Mouse (Mus musculus) neural tube, embryonic 11.5 days (tissue): ENCODE measurements around the gene Map2k6. TPM values are rescaled to one million over a fixed set of nuclear protein-coding genes. Genes with fewer than 3 reads are reported as not detected.
"Not testable (repeated sequence)": the region's sequence is repeated elsewhere in the genome, so short reads cannot be mapped to it uniquely, and the experiment has no call there.

Experiments
- ATAC-seq: fragments of 200-750 bp; cut with Nextera tagmentation; 2 replicates; pipeline ENCODE4 v1.8.0; 2017; ENCODE audit warnings: moderate number of reproducible peaks, mild to moderate bottlenecking, moderate TSS enrichment, moderate library complexity; ENCODE audit not compliant: insufficient read depth, low FRiP score, low TSS enrichment
- DNase-seq: peaks from one replicate; pipeline ENCODE4 v3.0.0-alpha.2; 2015; ENCODE audit warnings: low spot score
- H3K27ac ChIP-seq: fragments of 300-500 bp; sonication (generic); 2 replicates; pipeline ENCODE4 v1.5.1; 2014; ENCODE audit warnings: low read depth, mild to moderate bottlenecking, low read length
- H3K27me3 ChIP-seq: fragments of 300-500 bp; sonication (generic); 2 replicates; pipeline ENCODE4 v1.6.1; 2014; ENCODE audit warnings: mild to moderate bottlenecking, low read length, mixed read lengths; ENCODE audit not compliant: control insufficient read depth, insufficient read depth
- H3K36me3 ChIP-seq: fragments of 300-500 bp; sonication (generic); 2 replicates; pipeline ENCODE4 v1.6.1; 2014; ENCODE audit warnings: mild to moderate bottlenecking, low read length, moderate library complexity, mixed read lengths; ENCODE audit not compliant: control insufficient read depth, insufficient read depth
- H3K4me1 ChIP-seq: fragments of 300-500 bp; sonication (generic); 2 replicates; pipeline ENCODE4 v1.6.1; 2014; ENCODE audit warnings: low read length, mixed read lengths; ENCODE audit not compliant: control insufficient read depth, insufficient read depth
- H3K4me2 ChIP-seq: fragments of 300-500 bp; sonication (generic); 2 replicates; pipeline ENCODE4 v1.6.1; 2014; ENCODE audit warnings: low read depth, mild to moderate bottlenecking, moderate library complexity
- H3K4me3 ChIP-seq: fragments of 300-500 bp; sonication (generic); 2 replicates; pipeline ENCODE4 v1.5.1; 2014; ENCODE audit warnings: low read depth, low read length
- H3K9ac ChIP-seq: fragments of 300-500 bp; sonication (generic); 2 replicates; pipeline ENCODE4 v1.6.1; 2014; ENCODE audit warnings: mild to moderate bottlenecking, low read length
- H3K9me3 ChIP-seq: fragments of 300-500 bp; sonication (generic); 2 replicates; pipeline ENCODE4 v1.6.1; 2016; ENCODE audit warnings: low read length; ENCODE audit not compliant: control insufficient read depth
- WGBS: fragments of 180-500 bp; shearing (Covaris S2); extraction: QIAGEN DNeasy Blood & Tissue Kit; methylation state at CpG from one replicate; pipeline ENCODE4 v1.1.7; 2014; 5-methylcytosine and 5-hydroxymethylcytosine counted together
- polyA plus RNA-seq: library from polyadenylated mRNA; unstranded; fragments of >200 nt; fragmentation: Nextera tagmentation; extraction: Ambion mirVana; gene quantifications from 2 replicates; pipeline ENCODE4 v1.2.1, GENCODE M21; 2014

Gene Map2k6
- 32.1 and 33.7 TPM in 2 replicates for polyA plus RNA-seq

DNA sequence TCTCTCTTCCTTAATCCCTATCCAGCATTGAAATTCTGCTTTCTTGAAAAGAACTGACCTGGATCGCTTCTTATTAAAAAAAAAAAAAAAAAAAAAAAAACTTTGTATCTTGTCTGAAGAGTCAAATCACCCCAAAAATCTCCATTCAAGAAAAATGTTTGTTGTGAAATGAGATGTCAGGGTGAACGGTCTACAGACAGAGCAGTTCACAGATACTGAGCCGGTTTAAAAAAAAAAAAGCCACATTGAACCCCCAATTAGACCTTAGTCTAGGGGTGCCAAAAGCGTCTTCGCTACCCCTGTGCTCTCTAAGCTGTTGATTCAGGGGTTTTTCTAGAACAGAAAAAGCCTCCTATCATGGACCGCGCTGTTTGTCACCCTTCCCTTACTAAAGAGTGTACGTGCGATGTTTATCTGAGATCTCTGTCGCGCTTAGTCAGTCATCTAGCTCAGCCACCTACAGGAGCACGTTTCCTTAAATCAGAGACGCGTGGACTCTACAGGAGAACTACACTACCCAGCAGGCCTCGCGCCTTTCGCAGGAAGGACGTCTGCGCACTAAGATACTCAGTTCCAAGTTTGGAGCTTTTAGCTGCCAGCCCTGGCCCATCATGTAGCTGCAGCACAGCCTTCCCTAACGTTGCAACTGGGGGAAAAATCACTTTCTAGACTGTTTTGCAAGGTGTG lies at the start of gene Map2k6:
Map2k6 (plus strand) TSS at position 570 of the 687 bp plus-strand sequence.
- Histone ChIP-seq H3K27me3 (no peaks in the 10 kb centered on the region), H3K27ac (no peak within 1 kb of the TSS), H3K9me3 (no peaks in the 10 kb centered on the region), H3K4me1 (peaks cover 4% of the 10 kb centered on the region; the same call in 1 of the 2 replicates), H3K4me3 (peak within 1 kb of the TSS; percentile 58), H3K36me3 (no peaks in the 10 kb centered on the region), H3K9ac (peak within 1 kb of the TSS; percentile 66), H3K4me2 (peak within 1 kb of the TSS; percentile 40)
- ATAC-seq (peak; percentile 88), DNase-seq (peak; percentile 84)
- 12% methylated on average over 20 of the region's 20 CpGs for WGBS

- Histone ChIP-seq H3K27me3 (no peaks in the 10 kb centered on the region), H3K36me3 (no peaks in the 10 kb centered on the region), H3K4me2 (no peak overlapping the region), H3K4me1 (no peaks in the 10 kb centered on the region), H3K9me3 (no peaks in the 10 kb centered on the region), H3K4me3 (no peak overlapping the region), H3K9ac (no peak overlapping the region), H3K27ac (no peak overlapping the region)
- no peak for DNase-seq
- 87% methylated on average over 9 of the region's 9 CpGs for WGBS
- ATAC-seq, result no peak
These were observed 44.7 kb upstream of the Map2k6 start for GRCm38 (mm10) chr11:110354261-110354660.

GRCm38 (mm10) chr11:110355131-110355530 lies 43.8 kb upstream of the Map2k6 start:
- WGBS, result 85% methylated on average over 9 of the region's 9 CpGs
- not testable (repeated sequence) for H3K4me2 ChIP-seq, DNase-seq, H3K9me3 ChIP-seq, H3K4me1 ChIP-seq, H3K27me3 ChIP-seq, ATAC-seq, H3K36me3 ChIP-seq, H3K9ac ChIP-seq, H3K4me3 ChIP-seq, H3K27ac ChIP-seq

DNA sequence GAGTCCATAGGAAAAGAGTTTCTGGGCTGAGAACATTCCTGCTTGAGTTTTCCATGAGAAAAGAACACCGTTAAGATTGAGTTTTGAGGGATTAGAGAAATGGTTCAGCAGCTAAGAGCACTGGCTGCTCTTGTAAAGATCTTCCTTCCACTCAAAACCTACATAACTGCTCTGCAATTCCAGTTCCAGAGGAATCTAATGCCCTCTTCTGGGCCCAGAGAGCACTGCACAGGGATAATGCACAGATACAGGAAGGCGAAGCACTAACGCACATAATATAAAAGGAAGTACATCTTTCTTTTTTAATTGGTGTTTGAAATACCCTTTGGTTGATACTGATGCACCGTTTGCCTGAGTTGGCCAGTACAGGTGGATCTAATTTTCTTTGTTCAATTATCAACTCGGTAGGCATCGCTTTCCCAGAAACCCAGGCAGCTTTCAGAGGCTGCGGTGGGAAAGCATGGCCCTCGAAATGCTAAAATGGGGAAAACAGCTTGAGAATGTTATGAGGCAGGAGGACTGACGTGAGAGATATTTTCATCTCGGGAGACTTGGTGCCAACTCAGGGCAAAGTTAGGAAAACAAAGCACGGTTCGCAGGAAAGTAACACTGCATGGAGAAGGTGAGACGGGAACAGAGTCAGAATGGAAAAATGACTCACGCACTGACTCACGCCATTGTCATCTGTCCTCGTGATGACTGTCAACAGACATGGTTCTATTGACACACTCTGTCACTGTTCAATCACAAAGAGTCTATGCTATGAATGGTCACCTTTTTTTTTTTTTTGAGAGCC lies 41.0 kb upstream of the Map2k6 start:
- H3K9ac ChIP-seq, result no peak overlapping the region
- no peaks in the 10 kb centered on the region for H3K36me3 ChIP-seq
- H3K9me3 ChIP-seq, result no peaks in the 10 kb centered on the region
- no peaks in the 10 kb centered on the region for H3K27me3 ChIP-seq
- H3K27ac ChIP-seq, result no peak overlapping the region
- 72% methylated on average over 16 of the region's 16 CpGs for WGBS
- no peaks in the 10 kb centered on the region for H3K4me1 ChIP-seq
- ATAC-seq, result no peak
- peak; percentile 19 for DNase-seq
- H3K4me3 ChIP-seq, result no peak overlapping the region
- no peak overlapping the region for H3K4me2 ChIP-seq

DNA sequence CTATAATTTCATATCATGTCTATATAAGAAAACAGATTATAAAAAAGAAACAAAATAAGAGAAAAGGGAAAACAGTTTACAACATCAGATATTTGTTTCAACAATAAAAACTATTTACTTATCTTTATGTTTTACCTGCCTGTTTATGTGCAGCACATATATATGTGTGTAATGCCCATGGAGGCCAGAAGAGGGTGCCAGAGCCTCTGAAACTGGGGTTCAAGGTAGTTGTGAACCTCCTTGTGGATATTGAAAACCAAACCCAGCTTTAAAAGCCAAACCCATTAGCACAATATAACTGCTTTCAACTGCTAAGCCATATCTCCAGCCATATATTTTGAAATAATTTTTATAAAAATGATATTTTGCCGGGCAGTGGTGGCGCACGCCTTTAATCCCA lies 33.9 kb upstream of the Map2k6 start:
- no peaks in the 10 kb centered on the region for H3K36me3 ChIP-seq
- ATAC-seq (no peak), DNase-seq (peak; percentile 60)
- no peaks in the 10 kb centered on the region for H3K4me1 ChIP-seq
- H3K9me3 ChIP-seq, result no peaks in the 10 kb centered on the region
- H3K4me2 ChIP-seq, result no peak overlapping the region
- H3K27ac ChIP-seq, result no peak overlapping the region
- no peak overlapping the region for H3K4me3 ChIP-seq
- no peak overlapping the region for H3K9ac ChIP-seq
- 73% methylated on average over 3 of the region's 3 CpGs for WGBS
- no peaks in the 10 kb centered on the region for H3K27me3 ChIP-seq

DNA sequence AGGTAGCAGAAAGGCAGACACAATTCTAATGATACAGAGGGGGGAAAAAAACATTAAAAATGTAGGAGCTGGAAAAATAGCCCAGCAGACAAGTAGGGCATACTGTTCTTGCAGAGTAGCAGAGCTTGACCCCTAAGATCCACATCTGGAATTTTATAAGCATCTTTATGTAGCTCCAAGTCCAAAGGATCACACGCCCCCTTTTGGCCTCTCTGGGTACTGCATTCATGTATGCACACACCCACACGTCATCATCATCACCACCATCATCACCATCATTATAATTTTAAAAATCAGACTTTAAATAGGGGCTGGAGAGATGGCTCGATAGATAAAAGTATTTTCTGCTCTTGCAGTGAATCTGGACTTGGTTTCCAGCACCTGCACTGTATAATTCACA lies 32.0 kb upstream of the Map2k6 start:
- no peak overlapping the region for H3K4me2 ChIP-seq
- H3K27ac ChIP-seq, result no peak overlapping the region
- no peaks in the 10 kb centered on the region for H3K9me3 ChIP-seq
- DNase-seq, result no peak
- WGBS, result 77% methylated on average over 3 of the region's 3 CpGs
- no peak for ATAC-seq
- no peaks in the 10 kb centered on the region for H3K36me3 ChIP-seq
- no peaks in the 10 kb centered on the region for H3K27me3 ChIP-seq
- H3K4me3 ChIP-seq, result no peak overlapping the region
- no peaks in the 10 kb centered on the region for H3K4me1 ChIP-seq
- H3K9ac ChIP-seq, result no peak overlapping the region

DNA sequence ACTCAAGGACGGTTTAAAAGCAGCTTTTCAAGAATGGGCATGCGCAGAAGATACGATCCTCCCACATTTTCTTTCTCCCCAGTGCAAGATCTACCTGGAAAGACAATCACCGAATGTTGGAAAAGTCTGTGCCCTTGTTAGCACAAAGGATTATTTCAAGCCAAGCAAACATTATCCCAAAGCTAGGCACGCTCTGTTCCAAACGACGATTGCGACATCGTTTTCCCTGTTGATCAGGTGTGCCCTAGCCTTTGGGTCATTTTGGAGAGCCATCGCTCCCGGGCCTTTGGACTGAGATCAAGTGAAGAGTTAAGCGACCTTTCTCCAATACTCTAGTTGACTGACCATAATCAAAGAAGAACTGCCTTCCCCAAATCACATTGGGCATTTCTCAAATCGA lies 31.3 kb upstream of the Map2k6 start:
- H3K4me1 ChIP-seq, result no peaks in the 10 kb centered on the region
- no peak overlapping the region for H3K4me2 ChIP-seq
- ATAC-seq, result no peak
- DNase-seq, result no peak
- no peak overlapping the region for H3K9ac ChIP-seq
- no peaks in the 10 kb centered on the region for H3K36me3 ChIP-seq
- H3K27ac ChIP-seq, result no peak overlapping the region
- no peak overlapping the region for H3K4me3 ChIP-seq
- no peaks in the 10 kb centered on the region for H3K27me3 ChIP-seq
- no peaks in the 10 kb centered on the region for H3K9me3 ChIP-seq
- WGBS, result 93% methylated on average over 13 of the region's 13 CpGs

DNA sequence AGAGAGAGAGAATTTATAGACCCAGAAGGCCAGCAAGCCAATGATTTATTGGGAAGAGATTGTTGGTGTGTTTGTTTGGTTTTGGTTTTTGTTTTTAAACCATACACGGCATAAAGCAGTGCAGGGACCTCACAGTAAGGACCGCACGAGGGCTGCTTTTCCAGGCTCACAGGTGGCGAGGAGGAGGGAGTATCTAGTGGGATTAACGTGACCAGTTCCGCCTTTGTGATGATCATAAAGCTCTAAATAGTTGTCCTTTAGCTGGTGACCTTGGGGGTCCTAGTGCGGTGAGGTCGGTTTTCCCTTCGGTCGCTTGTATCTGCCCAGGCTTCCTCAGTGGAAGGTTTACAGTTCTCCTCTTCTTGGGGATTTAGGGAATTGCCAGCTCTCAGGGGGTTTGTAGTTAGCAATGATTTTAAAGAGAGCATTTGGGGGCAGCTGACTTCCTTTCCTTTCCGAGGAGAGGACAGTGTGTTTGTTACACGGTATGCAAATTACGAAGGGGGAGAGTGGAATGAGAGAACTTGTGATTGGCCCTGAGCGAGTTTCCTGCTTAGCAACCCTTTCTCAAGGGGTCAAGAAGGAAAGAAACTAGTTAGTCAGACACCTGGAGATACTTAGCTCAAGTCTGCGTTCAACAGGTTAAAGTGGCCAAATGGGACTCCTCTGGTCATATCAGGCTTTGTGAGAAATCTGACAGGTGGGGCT lies 29.5 kb upstream of the Map2k6 start:
- no peaks in the 10 kb centered on the region for H3K4me1 ChIP-seq
- ATAC-seq (no peak), DNase-seq (no peak)
- H3K9me3 ChIP-seq, result no peaks in the 10 kb centered on the region
- H3K4me3 ChIP-seq, result no peak overlapping the region
- H3K27me3 ChIP-seq, result no peaks in the 10 kb centered on the region
- H3K36me3 ChIP-seq, result no peaks in the 10 kb centered on the region
- H3K4me2 ChIP-seq, result no peak overlapping the region
- no peak overlapping the region for H3K9ac ChIP-seq
- whole genome bisulfite sequencing, result 18% methylated on average over 15 of the region's 15 CpGs
- H3K27ac ChIP-seq, result no peak overlapping the region
